Comparison of ENCODE assay signal across 8 mouse cellular contexts in the genomic region with DNA sequence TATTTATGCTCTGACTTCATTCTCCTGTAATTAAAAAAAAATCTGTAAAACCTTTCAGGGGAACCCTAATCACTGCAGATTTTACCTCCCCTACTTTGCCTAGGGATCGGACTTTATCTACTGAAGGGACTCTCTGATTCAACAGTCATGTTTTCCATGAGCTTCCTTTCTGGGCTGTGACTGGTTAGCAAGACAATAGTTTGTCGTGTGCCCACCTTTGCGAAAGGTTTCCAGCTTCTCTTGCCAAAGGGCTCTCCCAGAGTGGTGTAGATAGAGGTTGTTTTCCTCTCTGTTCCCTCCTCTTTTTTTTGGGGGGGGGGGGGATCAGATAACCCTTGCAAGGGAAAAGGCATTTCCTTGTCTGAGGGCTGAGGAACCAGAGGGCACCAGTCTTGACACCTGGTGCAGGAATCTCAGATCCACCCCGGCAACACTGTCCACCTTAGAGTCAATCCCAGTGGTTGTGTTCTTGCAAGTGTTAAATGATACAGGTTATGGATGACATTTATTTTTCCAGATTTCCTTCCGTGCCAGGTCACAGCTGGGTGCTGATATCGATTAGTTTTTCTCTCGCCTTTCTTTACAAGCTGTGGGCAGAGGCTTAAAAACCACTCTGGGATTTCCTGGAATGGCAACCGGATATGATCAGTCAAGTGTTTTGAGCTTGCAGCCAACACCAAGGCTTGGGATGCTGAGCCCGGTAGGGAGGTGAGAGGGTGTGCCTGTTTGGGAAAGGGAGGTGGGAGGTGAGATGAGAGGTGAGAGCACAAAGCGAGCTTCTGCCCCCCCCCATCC. TPM values are rescaled to one million over a fixed set of nuclear protein-coding genes. Genes with fewer than 3 reads are reported as not detected.
A peak's percentile ranks its signal among the peaks of the same experiment; 100 is the strongest.
DNase-seq lines count a peak whose midpoint lies in the region; ATAC-seq and TF ChIP-seq lines count a peak whose summit lies in the region.

No protein-coding gene starts in this region.

- H3K4me3 ChIP-seq in gastrocnemius, adult 2 months, result peak overlapping the region; percentile 92
- peak overlapping the region; percentile 75 for H3K4me3 ChIP-seq in hindbrain, postnatal 0 days (ENCODE audit: low read length)
- peak overlapping the region; percentile 68 for H3K4me3 ChIP-seq in midbrain, embryonic 14.5 days (replicated peaks; ENCODE audit: low read depth, low read length)

- H3K9me3 ChIP-seq in hindbrain, postnatal 0 days (ENCODE audit: low read length), result no peaks in the 10 kb centered on the region
- H3K9me3 ChIP-seq in midbrain, embryonic 14.5 days (ENCODE audit: control insufficient read depth, low read length), result 0 out of 2 replicates have a peak, but pooled peaks cover under 1% of the 10 kb centered on the region

- DNase-seq in gastrocnemius, adult 2 months, result no peak
- DNase-seq in gastrocnemius, postnatal 36 days, result no peak
- peak; percentile 38 to 44 for DNase-seq in cerebellum, postnatal 36 days
- DNase-seq in hindbrain, postnatal 0 days (ENCODE audit: low spot score), result peak; percentile 46
- DNase-seq in midbrain, embryonic 14.5 days, result peak; percentile 57
- no peak for DNase-seq in thymus, postnatal 4 days
- no peak for DNase-seq in frontal cortex, postnatal 14 days (ENCODE audit: low spot score in 2 of 2)

- ATAC-seq in hindbrain, postnatal 0 days, result no peak
- no peak for ATAC-seq in midbrain, embryonic 14.5 days (ENCODE audit: low FRiP score, low TSS enrichment)
- ATAC-seq in erythroblast, adult 5-6 weeks (replicated peaks; ENCODE audit: low FRiP score, poor library complexity, severe bottlenecking), result no peak

- WGBS in hindbrain, postnatal 0 days, result 8% methylated on average over 10 of the region's 10 CpGs
- 16% methylated on average over 10 of the region's 10 CpGs for WGBS in midbrain, embryonic 14.5 days

- no peaks in the 10 kb centered on the region for H3K4me1 ChIP-seq in hindbrain, postnatal 0 days (ENCODE audit: insufficient read depth, low read length)
- H3K4me1 ChIP-seq in midbrain, embryonic 14.5 days (ENCODE audit: control insufficient read depth, insufficient read depth, low read length), result peaks cover 25% of the 10 kb centered on the region

- H3K36me3 ChIP-seq in hindbrain, postnatal 0 days (ENCODE audit: insufficient read depth, low read length), result no peaks in the 10 kb centered on the region
- H3K36me3 ChIP-seq in midbrain, embryonic 14.5 days (ENCODE audit: control insufficient read depth, insufficient read depth, low read length), result no peaks in the 10 kb centered on the region

- no peak for TF ChIP-seq CTCF in gastrocnemius, adult 2 months (IDR thresholded peaks at IDR 0.05)
- no peak for TF ChIP-seq CTCF in hindbrain, postnatal 0 days (IDR thresholded peaks at IDR 0.05; ENCODE audit: low read depth)

- no peaks in the 10 kb centered on the region for H3K27me3 ChIP-seq in hindbrain, postnatal 0 days (ENCODE audit: insufficient read depth, low read length)
- no peaks in the 10 kb centered on the region for H3K27me3 ChIP-seq in midbrain, embryonic 14.5 days (ENCODE audit: control insufficient read depth, insufficient read depth, low read length)

- peak overlapping the region; percentile 94 for H3K27ac ChIP-seq in gastrocnemius, adult 2 months
- peak overlapping the region; percentile 87; the same call in 1 of the 2 replicates for H3K27ac ChIP-seq in hindbrain, postnatal 0 days
- peak overlapping the region; percentile 96 for H3K27ac ChIP-seq in midbrain, embryonic 14.5 days (replicated peaks; ENCODE audit: low read depth, low read length)

- peak overlapping the region; percentile 69 for H3K9ac ChIP-seq in hindbrain, postnatal 0 days (replicated peaks; ENCODE audit: low read length)
- peak overlapping the region; percentile 80 for H3K9ac ChIP-seq in midbrain, embryonic 14.5 days (replicated peaks; ENCODE audit: low read length)

- intact Hi-C loops in gastrocnemius, adult 2 months (cut with DNase I), result loop anchor here (2.0 to 5.0 kb wide), 2 partner anchors 51 to 190 kb away; no protein-coding TSS in a partner anchor
- intact Hi-C loops in gastrocnemius, postnatal 36 days (cut with DNase I), result loop anchor here (5.0 to 10.0 kb wide), 2 partner anchors 190 to 367 kb away; no protein-coding TSS in a partner anchor

- peak overlapping the region; percentile 76 for H3K4me2 ChIP-seq in hindbrain, postnatal 0 days (ENCODE audit: low read depth, low read length)
- peak overlapping the region; percentile 61 for H3K4me2 ChIP-seq in midbrain, embryonic 14.5 days (ENCODE audit: low read length)

RNA-seq across cellular contexts. Expression of a gene that starts 2.0 kb away (rescaled TPM):
- total RNA-seq in gastrocnemius, adult 2 months (2021), result 10 to 100 TPM; 13.9 to 14.8 TPM
- 10 to 100 TPM; 10.4 to 11.6 TPM for total RNA-seq in gastrocnemius, postnatal 36 days (2021)
- total RNA-seq in hindbrain, postnatal 0 days (2014; rRNA removed), result 25.9 and 30.7 TPM in 2 replicates
- polyA plus RNA-seq in hindbrain, postnatal 0 days (2015; fragmentation: Nextera tagmentation; extraction: Ambion mirVana), result 16.4 and 16.7 TPM in 2 replicates
- polyA plus RNA-seq in midbrain, embryonic 14.5 days (2014; fragmentation: Nextera tagmentation; extraction: Ambion mirVana), result 30.5 and 34.3 TPM in 2 replicates
- total RNA-seq in erythroblast, adult 5-6 weeks (2015; ENCODE audit: low replicate concordance), result 0.19 and 1.7 TPM in 2 replicates
- total RNA-seq in erythroblast, adult 5-6 weeks (2017; ENCODE audit: low replicate concordance), result 0.17 and 0.28 TPM in 2 replicates

RNA-seq across cellular contexts. Expression of a gene that starts 2.1 kb away (rescaled TPM):
- total RNA-seq in gastrocnemius, adult 2 months (2021), result 1 to 10 TPM; 8.5 to 8.6 TPM
- 1 to 10 TPM; 6.8 to 9.4 TPM for total RNA-seq in gastrocnemius, postnatal 36 days (2021)
- 21.6 and 24.6 TPM in 2 replicates for total RNA-seq in hindbrain, postnatal 0 days (2014; rRNA removed)
- polyA plus RNA-seq in hindbrain, postnatal 0 days (2015; fragmentation: Nextera tagmentation; extraction: Ambion mirVana), result 31.1 and 32.9 TPM in 2 replicates
- 31.8 and 32.1 TPM in 2 replicates for polyA plus RNA-seq in midbrain, embryonic 14.5 days (2014; fragmentation: Nextera tagmentation; extraction: Ambion mirVana)
- 2.3 and 9.0 TPM in 2 replicates for total RNA-seq in erythroblast, adult 5-6 weeks (2015; ENCODE audit: low replicate concordance)
- total RNA-seq in erythroblast, adult 5-6 weeks (2017; ENCODE audit: low replicate concordance), result 7.0 and 8.4 TPM in 2 replicates

Comparison
In these comparisons a context has a peak if more than half of its experiments do, and no peak if none do; other contexts are left out.
1. DNase-seq: peak in cerebellum, postnatal 36 days (2 of 2), hindbrain, postnatal 0 days (single experiment) and midbrain, embryonic 14.5 days (single experiment); none in gastrocnemius, adult 2 months (single experiment), gastrocnemius, postnatal 36 days (0 of 2), thymus, postnatal 4 days (single experiment) and frontal cortex, postnatal 14 days (0 of 2).
2. RNA of a gene that starts 2.0 kb away (total RNA-seq): 25.9 to 30.7 TPM in hindbrain, postnatal 0 days, 13.9 to 14.8 TPM in gastrocnemius, adult 2 months and 10.4 to 11.6 TPM in gastrocnemius, postnatal 36 days; 0.17 to 1.7 TPM in erythroblast, adult 5-6 weeks; every median in the first group is over 4 times any median in the second.
3. Peak in every context shown above with its lines, with median percentiles within 50 percentile points of each other: H3K27ac ChIP-seq and H3K4me3 ChIP-seq.